Mouse (Mus musculus): ENCODE measurements around the gene Ect2l. TPM values are rescaled to one million over a fixed set of nuclear protein-coding genes. Genes with fewer than 3 reads are reported as not detected.

Gene Ect2l
- polyA plus RNA-seq (2016; fragmentation: Nextera tagmentation; extraction: Ambion mirVana): 0.22 and 0.27 TPM in 2 replicates

GRCm38 (mm10) chr10:18210726-18211125, at the start of gene Ect2l:
Gene Ect2l (minus strand): TSS chr10:18210890.
- Histone ChIP-seq H3K36me3 (no peaks in the 10 kb centered on the region), H3K27ac (replicated peaks) (0 out of 2 replicates have a peak within 1 kb of the TSS, but pooled peaks have one; percentile 28), H3K9me3 (replicated peaks) (no peaks in the 10 kb centered on the region), H3K4me1 (0 out of 2 replicates have a peak, but pooled peaks cover 2% of the 10 kb centered on the region), H3K27me3 (ENCODE audit: low read depth, poor library complexity, severe bottlenecking) (no peaks in the 10 kb centered on the region; the same call in 1 of the 2 replicates), H3K4me3 (no peak within 1 kb of the TSS)
- peak; percentile 57 for DNase-seq (ENCODE audit: low spot score)
- WGBS: 21% methylated on average over 11 of the region's 11 CpGs

DNA sequence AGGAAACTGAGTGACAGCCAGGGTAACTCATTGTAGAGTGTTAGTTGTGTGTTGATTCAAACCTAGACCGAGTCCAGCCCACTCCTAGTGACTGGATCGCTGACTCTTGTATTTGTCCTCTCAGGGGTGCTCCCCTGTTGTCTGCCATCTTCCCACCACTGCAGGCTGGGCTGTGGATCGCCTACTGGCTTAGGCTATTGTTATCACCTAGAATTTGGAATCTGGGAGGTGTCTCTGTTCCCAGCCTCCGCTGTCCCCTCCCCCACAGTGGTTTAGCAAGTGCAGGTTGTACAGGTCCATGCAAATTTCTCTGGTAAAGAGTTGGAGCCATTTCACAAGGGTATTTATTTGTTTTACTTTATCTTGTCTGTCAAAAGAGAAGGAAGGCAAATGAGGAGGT, 40.7 kb upstream of the Ect2l start:
- Histone ChIP-seq H3K27me3 (ENCODE audit: low read depth, poor library complexity, severe bottlenecking) (no peaks in the 10 kb centered on the region), H3K27ac (replicated peaks) (no peak overlapping the region), H3K4me1 (no peaks in the 10 kb centered on the region), H3K36me3 (no peaks in the 10 kb centered on the region), H3K4me3 (no peak overlapping the region), H3K9me3 (replicated peaks) (no peaks in the 10 kb centered on the region)
- DNase-seq (ENCODE audit: low spot score): no peak
- WGBS: 76% methylated on average over 4 of the region's 4 CpGs

GRCm38 (mm10) chr10:18243614-18244013, 32.9 kb upstream of the Ect2l start:
- Histone ChIP-seq H3K9me3 (replicated peaks) (no peaks in the 10 kb centered on the region), H3K4me1 (no peaks in the 10 kb centered on the region), H3K4me3 (no peak overlapping the region), H3K27ac (replicated peaks) (no peak overlapping the region), H3K27me3 (ENCODE audit: low read depth, poor library complexity, severe bottlenecking) (no peaks in the 10 kb centered on the region), H3K36me3 (no peaks in the 10 kb centered on the region)
- WGBS: 76% methylated on average over 2 of the region's 2 CpGs
- no peak for DNase-seq (ENCODE audit: low spot score)

DNA sequence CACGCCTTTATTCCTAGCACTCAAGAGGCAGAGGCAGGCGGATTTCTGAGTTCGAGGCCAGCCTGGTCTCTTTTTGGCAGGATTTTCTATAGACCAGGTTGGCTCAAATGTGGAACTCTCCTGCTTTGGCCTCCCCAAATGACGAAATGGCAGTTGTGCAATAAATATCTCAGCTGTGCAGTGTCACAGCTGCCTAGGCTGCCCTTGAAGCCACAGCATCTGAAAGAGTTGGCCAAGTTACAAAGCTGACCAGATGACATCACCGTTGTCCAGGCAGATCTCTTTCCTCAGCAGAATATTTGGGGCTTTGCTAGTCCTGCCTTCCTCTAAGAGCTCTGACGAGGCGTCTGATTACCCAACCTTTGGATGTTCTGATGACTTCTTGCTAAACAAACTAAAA, 26.5 kb upstream of the Ect2l start:
- H3K36me3 ChIP-seq: no peaks in the 10 kb centered on the region
- no peaks in the 10 kb centered on the region for H3K27me3 ChIP-seq (ENCODE audit: low read depth, poor library complexity, severe bottlenecking)
- WGBS: 95% methylated on average over 7 of the region's 7 CpGs
- H3K4me1 ChIP-seq: peaks cover 9% of the 10 kb centered on the region
- no peak for DNase-seq (ENCODE audit: low spot score)
- H3K9me3 ChIP-seq (replicated peaks): no peaks in the 10 kb centered on the region
- H3K4me3 ChIP-seq: no peak overlapping the region
- H3K27ac ChIP-seq (replicated peaks): no peak overlapping the region

DNA sequence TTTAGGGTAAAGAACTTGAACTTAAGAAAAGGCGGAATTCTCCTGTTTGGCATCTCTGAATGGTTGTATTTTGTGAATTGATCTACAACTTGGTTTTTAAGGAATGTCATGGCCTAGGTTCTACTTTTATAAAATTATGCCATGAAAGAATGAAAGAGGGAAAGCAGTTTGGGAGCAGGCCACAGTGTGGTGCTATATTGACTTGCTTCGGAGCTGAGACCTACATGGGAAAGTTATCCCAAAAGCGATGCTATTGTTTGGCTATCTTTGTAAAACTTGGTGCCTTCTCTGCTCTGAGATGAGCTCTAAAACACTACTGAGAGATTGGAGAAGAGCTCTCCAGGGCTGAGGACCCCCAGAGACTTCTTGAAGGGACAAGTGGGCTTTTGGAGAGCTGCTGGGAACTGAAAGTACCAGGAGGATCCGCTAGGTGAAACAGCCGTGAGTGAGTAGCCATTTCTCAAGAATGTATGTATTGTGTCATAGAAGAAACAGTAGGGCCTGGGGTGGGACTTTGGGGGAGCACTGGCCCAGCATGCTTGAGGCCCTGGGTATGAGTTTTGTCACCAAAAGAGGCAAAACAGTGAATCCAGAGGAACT, 25.7 kb upstream of the Ect2l start:
- Histone ChIP-seq H3K36me3 (no peaks in the 10 kb centered on the region), H3K4me1 (peaks cover 9% of the 10 kb centered on the region), H3K9me3 (replicated peaks) (no peaks in the 10 kb centered on the region), H3K27ac (replicated peaks) (no peak overlapping the region), H3K4me3 (no peak overlapping the region), H3K27me3 (ENCODE audit: low read depth, poor library complexity, severe bottlenecking) (no peaks in the 10 kb centered on the region)
- 81% methylated on average over 5 of the region's 5 CpGs for WGBS
- no peak for DNase-seq (ENCODE audit: low spot score)

DNA sequence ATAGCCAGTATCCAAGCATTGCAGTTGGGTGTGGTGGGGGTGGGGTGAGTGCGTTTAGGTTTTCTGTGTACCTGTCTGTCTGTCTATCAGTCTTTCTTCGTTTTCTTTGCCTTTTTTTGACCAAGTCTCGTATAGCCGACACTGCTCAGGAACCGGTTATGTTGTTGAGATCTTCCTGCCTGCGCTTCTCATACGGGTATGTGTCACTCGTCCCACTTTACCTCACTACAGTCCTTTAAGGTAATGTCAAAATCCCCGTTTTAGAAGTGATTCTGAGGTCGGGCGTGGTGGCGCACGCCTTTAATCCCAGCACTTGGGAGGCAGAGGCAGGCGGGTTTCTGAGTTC, 24.7 kb upstream of the Ect2l start:
- peak overlapping the region; percentile 71 for H3K4me3 ChIP-seq
- no peaks in the 10 kb centered on the region for H3K9me3 ChIP-seq (replicated peaks)
- H3K36me3 ChIP-seq: no peaks in the 10 kb centered on the region
- H3K4me1 ChIP-seq: peaks cover 9% of the 10 kb centered on the region
- 13% methylated on average over 14 of the region's 14 CpGs for WGBS
- H3K27ac ChIP-seq (replicated peaks): peak overlapping the region; percentile 90
- H3K27me3 ChIP-seq (ENCODE audit: low read depth, poor library complexity, severe bottlenecking): no peaks in the 10 kb centered on the region
- no peak for DNase-seq (ENCODE audit: low spot score)

GRCm38 (mm10) chr10:18234560-18235401, 24.1 kb upstream of the Ect2l start, which contains the start of gene Ccdc28a:
Gene Ccdc28a (minus strand): TSS chr10:18234998.
- no peaks in the 10 kb centered on the region for H3K27me3 ChIP-seq (ENCODE audit: low read depth, poor library complexity, severe bottlenecking)
- peak within 1 kb of the TSS; percentile 71 for H3K4me3 ChIP-seq
- H3K36me3 ChIP-seq: no peaks in the 10 kb centered on the region
- peaks cover 9% of the 10 kb centered on the region for H3K4me1 ChIP-seq
- H3K9me3 ChIP-seq (replicated peaks): no peaks in the 10 kb centered on the region
- 1% methylated on average over 41 of the region's 41 CpGs for WGBS
- peak within 1 kb of the TSS; percentile 90 for H3K27ac ChIP-seq (replicated peaks)
- DNase-seq (ENCODE audit: low spot score): peak; percentile 95

GRCm38 (mm10) chr10:18233891-18234290, 23.2 kb upstream of the Ect2l start:
- 52% methylated on average over 3 of the region's 3 CpGs for WGBS
- no peak for DNase-seq (ENCODE audit: low spot score)
- Histone ChIP-seq H3K4me1 (peaks cover 9% of the 10 kb centered on the region), H3K36me3 (no peaks in the 10 kb centered on the region), H3K9me3 (replicated peaks) (no peaks in the 10 kb centered on the region), H3K27ac (replicated peaks) (no peak overlapping the region), H3K4me3 (peak overlapping the region; percentile 71), H3K27me3 (ENCODE audit: low read depth, poor library complexity, severe bottlenecking) (no peaks in the 10 kb centered on the region)

- Histone ChIP-seq H3K36me3 (no peaks in the 10 kb centered on the region), H3K4me1 (no peaks in the 10 kb centered on the region), H3K27me3 (ENCODE audit: low read depth, poor library complexity, severe bottlenecking) (no peaks in the 10 kb centered on the region), H3K27ac (replicated peaks) (no peak overlapping the region), H3K4me3 (no peak overlapping the region), H3K9me3 (replicated peaks) (no peaks in the 10 kb centered on the region)
- no peak for DNase-seq (ENCODE audit: low spot score)
- WGBS: 96% methylated on average over 3 of the region's 3 CpGs
Observed at GRCm38 (mm10) chr10:18224386-18224785, 13.7 kb upstream of the Ect2l start.

- H3K36me3 ChIP-seq: no peaks in the 10 kb centered on the region
- no peak for DNase-seq (ENCODE audit: low spot score)
- no peaks in the 10 kb centered on the region for H3K27me3 ChIP-seq (ENCODE audit: low read depth, poor library complexity, severe bottlenecking)
- no peaks in the 10 kb centered on the region for H3K4me1 ChIP-seq
- H3K27ac ChIP-seq (replicated peaks): no peak overlapping the region
- no peak overlapping the region for H3K4me3 ChIP-seq
- no peaks in the 10 kb centered on the region for H3K9me3 ChIP-seq (replicated peaks)
- WGBS: 94% methylated on average over 10 of the region's 10 CpGs
Observed at GRCm38 (mm10) chr10:18219351-18219750, 8.7 kb upstream of the Ect2l start.

DNA sequence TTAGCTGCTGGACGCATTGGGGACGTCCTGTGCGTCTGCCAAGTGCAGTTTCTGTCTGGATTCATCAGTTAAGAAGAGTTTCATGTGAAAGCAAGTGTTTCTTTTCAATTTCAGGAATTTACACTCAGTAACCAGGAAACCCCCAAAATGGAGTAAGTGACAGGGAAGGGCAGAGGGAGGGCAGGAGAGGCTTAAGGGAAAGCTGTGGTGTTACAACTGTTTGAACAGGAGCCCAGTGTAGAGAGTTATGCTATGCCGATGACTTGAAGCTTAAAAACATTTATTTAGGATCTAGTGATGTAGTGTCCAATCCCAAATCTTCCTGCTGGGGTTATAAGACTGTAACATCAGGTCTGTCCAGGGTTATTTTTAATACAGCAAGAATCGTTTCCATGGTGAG, 3.4 kb upstream of the Ect2l start:
- WGBS: 85% methylated on average over 5 of the region's 5 CpGs
- Histone ChIP-seq H3K9me3 (replicated peaks) (no peaks in the 10 kb centered on the region), H3K4me1 (0 out of 2 replicates have a peak, but pooled peaks cover 2% of the 10 kb centered on the region), H3K4me3 (no peak overlapping the region), H3K27ac (replicated peaks) (no peak overlapping the region), H3K27me3 (ENCODE audit: low read depth, poor library complexity, severe bottlenecking) (no peaks in the 10 kb centered on the region; the same call in 1 of the 2 replicates), H3K36me3 (no peaks in the 10 kb centered on the region)
- DNase-seq (ENCODE audit: low spot score): no peak

GRCm38 (mm10) chr10:18213373-18213772, 2.7 kb upstream of the Ect2l start:
- no peak for DNase-seq (ENCODE audit: low spot score)
- H3K27me3 ChIP-seq (ENCODE audit: low read depth, poor library complexity, severe bottlenecking): no peaks in the 10 kb centered on the region; the same call in 1 of the 2 replicates
- H3K9me3 ChIP-seq (replicated peaks): no peaks in the 10 kb centered on the region
- 80% methylated on average over 4 of the region's 4 CpGs for WGBS
- H3K4me3 ChIP-seq: no peak overlapping the region
- no peaks in the 10 kb centered on the region for H3K36me3 ChIP-seq
- H3K27ac ChIP-seq (replicated peaks): no peak overlapping the region
- 0 out of 2 replicates have a peak, but pooled peaks cover 2% of the 10 kb centered on the region for H3K4me1 ChIP-seq

DNA sequence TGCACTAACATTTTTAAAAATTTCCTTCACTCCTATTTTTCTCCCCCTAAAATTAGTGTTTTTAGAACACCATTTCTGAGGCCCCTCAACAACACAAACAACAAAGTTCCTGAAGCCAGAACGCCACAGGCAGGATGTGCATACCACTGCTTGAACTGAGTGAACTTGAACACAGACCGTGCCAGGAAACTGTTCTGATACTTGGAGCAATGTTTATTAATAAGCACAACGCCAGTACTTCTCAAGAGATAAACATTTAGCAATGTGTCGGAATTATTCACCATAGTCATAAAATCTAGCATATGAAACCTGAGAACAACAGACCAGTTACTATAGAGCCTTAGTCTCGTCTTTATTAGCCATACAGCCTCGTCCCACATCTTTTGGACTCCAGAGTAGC, 571 bp downstream of the Ect2l start:
- H3K27ac ChIP-seq (replicated peaks): no peak overlapping the region
- 0 out of 2 replicates have a peak, but pooled peaks cover 2% of the 10 kb centered on the region for H3K4me1 ChIP-seq
- no peaks in the 10 kb centered on the region for H3K9me3 ChIP-seq (replicated peaks)
- no peak for DNase-seq (ENCODE audit: low spot score)
- WGBS: 85% methylated on average over 6 of the region's 6 CpGs
- no peaks in the 10 kb centered on the region; the same call in 1 of the 2 replicates for H3K27me3 ChIP-seq (ENCODE audit: low read depth, poor library complexity, severe bottlenecking)
- no peaks in the 10 kb centered on the region for H3K36me3 ChIP-seq
- H3K4me3 ChIP-seq: no peak overlapping the region

Data from midbrain, embryonic 10.5 days (tissue).